Mouse (Mus musculus): ENCODE data around the gene Adcy1.

Adcy1 gene

DNA sequence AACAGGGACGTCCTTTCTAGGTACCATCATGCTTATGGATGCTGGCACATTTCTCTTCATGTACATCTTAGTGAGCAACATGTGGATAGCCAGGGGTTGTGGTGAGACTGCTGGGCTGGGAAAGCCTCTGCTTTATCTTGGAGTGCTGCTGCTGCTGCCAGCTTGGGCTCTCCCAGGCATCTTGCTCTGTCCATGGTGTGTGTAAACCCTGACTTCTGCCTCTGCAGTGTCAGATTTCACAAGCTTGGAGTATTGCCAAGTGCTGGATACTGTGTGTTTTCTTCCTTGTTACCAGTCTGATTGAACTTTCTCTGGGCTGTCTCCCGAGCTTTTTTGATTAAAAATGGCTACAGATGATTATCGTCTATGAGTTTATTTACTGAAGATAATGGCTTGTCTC, 79.4 kb downstream of the Adcy1 start:
- Histone ChIP-seq H3K4me1 (replicated peaks; ENCODE audit: low read depth, low read length) (peaks cover 4% of the 10 kb centered on the region; the same call in 1 of the 2 replicates), H3K36me3 (ENCODE audit: insufficient read depth, low read length) (peaks cover 12% of the 10 kb centered on the region), H3K9me3 (ENCODE audit: low read length) (no peaks in the 10 kb centered on the region), H3K4me3 (replicated peaks; ENCODE audit: low read length) (no peak overlapping the region), H3K27me3 (ENCODE audit: insufficient read depth, low read length) (no peaks in the 10 kb centered on the region)
- TF ChIP-seq NANOG (IDR thresholded peaks at IDR 0.05; ENCODE audit: borderline replicate concordance, low read length) (no peak), CTCF (conservative IDR thresholded peaks at IDR 0.05; ENCODE audit: low read length) (no peak), POU5F1 (IDR thresholded peaks at IDR 0.05; ENCODE audit: borderline replicate concordance, low read length) (no peak)

DNA sequence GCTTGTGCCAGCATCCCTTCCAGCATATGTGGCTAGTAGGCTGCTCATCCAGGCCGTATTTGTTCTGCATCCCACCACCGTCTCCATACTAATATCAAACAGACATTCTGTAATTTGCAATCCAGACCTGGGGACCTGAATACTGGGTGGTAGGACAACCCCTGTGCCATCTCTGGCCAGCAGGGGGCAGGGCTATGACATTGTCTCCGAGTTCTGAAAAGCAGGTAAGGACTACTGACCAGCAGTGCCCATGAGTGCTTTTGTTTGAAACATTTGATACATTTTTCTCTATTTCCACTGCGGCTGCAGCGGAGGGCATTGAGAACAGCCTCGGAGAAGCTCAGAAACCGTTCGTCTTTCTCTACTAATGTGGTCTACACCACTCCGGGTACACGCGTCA, 81.1 kb downstream of the Adcy1 start:
- Histone ChIP-seq H3K9me3 (ENCODE audit: low read length) (no peaks in the 10 kb centered on the region), H3K4me1 (replicated peaks; ENCODE audit: low read depth, low read length) (peaks cover 4% of the 10 kb centered on the region; the same call in 1 of the 2 replicates), H3K27me3 (ENCODE audit: insufficient read depth, low read length) (no peaks in the 10 kb centered on the region), H3K36me3 (ENCODE audit: insufficient read depth, low read length) (0 out of 2 replicates have a peak, but pooled peaks cover 3% of the 10 kb centered on the region), H3K4me3 (replicated peaks; ENCODE audit: low read length) (no peak overlapping the region)
- TF ChIP-seq CTCF (conservative IDR thresholded peaks at IDR 0.05; ENCODE audit: low read length) (peak; percentile 81), POU5F1 (IDR thresholded peaks at IDR 0.05; ENCODE audit: borderline replicate concordance, low read length) (no peak), NANOG (IDR thresholded peaks at IDR 0.05; ENCODE audit: borderline replicate concordance, low read length) (no peak)

DNA sequence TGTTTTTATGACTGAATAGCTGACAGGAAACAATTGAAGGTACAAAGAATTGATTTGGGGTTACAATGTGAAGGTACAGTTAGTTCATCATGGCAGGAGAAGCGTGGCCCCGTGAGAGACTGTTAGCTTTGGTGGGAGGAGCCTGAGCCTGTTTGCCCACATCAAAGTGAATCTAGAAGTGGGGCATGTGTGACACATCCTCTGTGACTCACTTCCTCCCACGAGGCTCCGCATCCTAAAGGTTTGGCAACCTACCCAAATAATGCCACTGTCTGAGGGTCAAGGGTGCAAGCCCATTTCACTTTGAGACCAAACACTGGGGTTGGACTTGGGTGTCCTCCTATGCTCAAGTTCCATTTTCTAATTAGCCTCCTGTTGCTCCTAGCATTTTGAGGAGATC, 81.9 kb downstream of the Adcy1 start:
- 0 out of 2 replicates have a peak, but pooled peaks cover 3% of the 10 kb centered on the region for H3K36me3 ChIP-seq (ENCODE audit: insufficient read depth, low read length)
- H3K27me3 ChIP-seq (ENCODE audit: insufficient read depth, low read length): no peaks in the 10 kb centered on the region
- H3K4me1 ChIP-seq (replicated peaks; ENCODE audit: low read depth, low read length): peaks cover 4% of the 10 kb centered on the region; the same call in 1 of the 2 replicates
- TF ChIP-seq CTCF (conservative IDR thresholded peaks at IDR 0.05; ENCODE audit: low read length): no peak
- TF ChIP-seq NANOG (IDR thresholded peaks at IDR 0.05; ENCODE audit: borderline replicate concordance, low read length): no peak
- TF ChIP-seq POU5F1 (IDR thresholded peaks at IDR 0.05; ENCODE audit: borderline replicate concordance, low read length): no peak
- no peak overlapping the region for H3K4me3 ChIP-seq (replicated peaks; ENCODE audit: low read length)
- no peaks in the 10 kb centered on the region for H3K9me3 ChIP-seq (ENCODE audit: low read length)

DNA sequence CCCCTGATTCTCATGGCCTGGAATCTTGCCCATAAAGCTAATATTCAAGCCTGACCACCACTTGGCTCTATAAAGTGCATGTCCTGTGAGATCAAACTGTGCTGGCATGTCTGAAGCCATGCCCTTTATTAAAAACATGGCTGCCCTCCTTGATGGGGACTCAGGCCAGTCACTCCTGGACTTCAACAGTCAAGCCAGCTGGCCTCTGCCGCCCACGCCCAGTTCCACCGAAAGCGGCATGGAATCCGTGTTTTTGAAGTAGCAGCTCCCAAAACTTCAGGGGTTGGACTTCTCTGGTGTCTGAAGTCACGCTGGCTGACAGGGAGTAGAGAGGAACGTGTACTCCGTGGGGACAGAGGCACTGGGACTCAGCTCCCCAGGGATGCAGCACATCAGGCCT, 84.2 kb downstream of the Adcy1 start:
- Histone ChIP-seq H3K4me3 (replicated peaks; ENCODE audit: low read length) (no peak overlapping the region), H3K9me3 (ENCODE audit: low read length) (no peaks in the 10 kb centered on the region), H3K4me1 (replicated peaks; ENCODE audit: low read depth, low read length) (0 out of 2 replicates have a peak, but pooled peaks cover 4% of the 10 kb centered on the region), H3K36me3 (ENCODE audit: insufficient read depth, low read length) (peaks cover 11% of the 10 kb centered on the region), H3K27me3 (ENCODE audit: insufficient read depth, low read length) (no peaks in the 10 kb centered on the region)
- TF ChIP-seq CTCF (conservative IDR thresholded peaks at IDR 0.05; ENCODE audit: low read length): no peak
- no peak for TF ChIP-seq POU5F1 (IDR thresholded peaks at IDR 0.05; ENCODE audit: borderline replicate concordance, low read length)
- TF ChIP-seq NANOG (IDR thresholded peaks at IDR 0.05; ENCODE audit: borderline replicate concordance, low read length): no peak

DNA sequence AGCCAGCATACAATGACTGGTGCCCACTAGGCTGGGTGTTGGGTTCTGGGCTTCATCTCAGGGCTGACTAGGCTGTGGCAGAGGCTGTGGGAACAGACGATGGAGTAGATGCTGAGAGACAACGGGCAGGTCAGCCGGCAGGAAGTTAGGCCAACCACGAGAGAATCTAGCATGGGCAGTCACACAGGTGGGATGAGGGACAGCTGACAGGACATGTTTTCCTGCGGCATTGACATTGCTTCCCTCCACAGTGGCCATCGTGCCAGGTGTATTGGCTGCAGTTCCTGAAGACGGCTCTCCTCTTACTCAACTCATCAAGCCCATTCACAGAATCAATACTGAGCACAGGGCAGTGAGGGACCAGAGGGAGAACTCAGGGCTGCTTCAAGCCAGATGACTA, 84.7 kb downstream of the Adcy1 start:
- H3K27me3 ChIP-seq (ENCODE audit: insufficient read depth, low read length): no peaks in the 10 kb centered on the region
- TF ChIP-seq NANOG (IDR thresholded peaks at IDR 0.05; ENCODE audit: borderline replicate concordance, low read length): no peak
- no peak for TF ChIP-seq CTCF (conservative IDR thresholded peaks at IDR 0.05; ENCODE audit: low read length)
- no peak for TF ChIP-seq POU5F1 (IDR thresholded peaks at IDR 0.05; ENCODE audit: borderline replicate concordance, low read length)
- peaks cover 11% of the 10 kb centered on the region for H3K36me3 ChIP-seq (ENCODE audit: insufficient read depth, low read length)

DNA sequence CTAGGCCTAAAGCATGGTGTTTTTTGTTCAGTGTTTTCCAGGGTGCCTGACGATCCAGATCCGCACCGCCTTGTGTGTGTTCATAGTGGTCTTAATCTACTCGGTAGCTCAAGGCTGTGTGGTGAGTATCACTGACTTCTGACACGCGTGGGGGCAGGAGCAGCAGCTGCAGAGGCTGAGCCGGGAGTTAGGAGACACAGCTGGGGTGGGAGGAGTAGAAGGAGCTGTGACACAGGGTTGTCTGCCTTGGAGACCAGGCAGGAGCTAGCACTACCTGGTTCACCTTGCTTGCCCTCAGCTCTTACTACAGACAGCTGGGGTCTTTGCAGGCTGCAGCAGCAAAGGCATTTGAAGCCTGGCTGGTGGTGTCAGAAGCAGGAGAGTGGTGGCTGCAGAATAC, 86.2 kb downstream of the Adcy1 start:
- Histone ChIP-seq H3K36me3 (ENCODE audit: insufficient read depth, low read length) (peaks cover 11% of the 10 kb centered on the region), H3K27me3 (ENCODE audit: insufficient read depth, low read length) (no peaks in the 10 kb centered on the region), H3K4me1 (replicated peaks; ENCODE audit: low read depth, low read length) (0 out of 2 replicates have a peak, but pooled peaks cover 3% of the 10 kb centered on the region), H3K4me3 (replicated peaks; ENCODE audit: low read length) (no peak overlapping the region), H3K9me3 (ENCODE audit: low read length) (no peaks in the 10 kb centered on the region)
- no peak for TF ChIP-seq NANOG (IDR thresholded peaks at IDR 0.05; ENCODE audit: borderline replicate concordance, low read length)
- no peak for TF ChIP-seq CTCF (conservative IDR thresholded peaks at IDR 0.05; ENCODE audit: low read length)
- no peak for TF ChIP-seq POU5F1 (IDR thresholded peaks at IDR 0.05; ENCODE audit: borderline replicate concordance, low read length)

More for the DNA sequence above, 84.7 kb downstream of the Adcy1 start:
- H3K9me3 ChIP-seq (ENCODE audit: low read length): no peaks in the 10 kb centered on the region
- 0 out of 2 replicates have a peak, but pooled peaks cover 4% of the 10 kb centered on the region for H3K4me1 ChIP-seq (replicated peaks; ENCODE audit: low read depth, low read length)
- H3K4me3 ChIP-seq (replicated peaks; ENCODE audit: low read length): no peak overlapping the region

DNA sequence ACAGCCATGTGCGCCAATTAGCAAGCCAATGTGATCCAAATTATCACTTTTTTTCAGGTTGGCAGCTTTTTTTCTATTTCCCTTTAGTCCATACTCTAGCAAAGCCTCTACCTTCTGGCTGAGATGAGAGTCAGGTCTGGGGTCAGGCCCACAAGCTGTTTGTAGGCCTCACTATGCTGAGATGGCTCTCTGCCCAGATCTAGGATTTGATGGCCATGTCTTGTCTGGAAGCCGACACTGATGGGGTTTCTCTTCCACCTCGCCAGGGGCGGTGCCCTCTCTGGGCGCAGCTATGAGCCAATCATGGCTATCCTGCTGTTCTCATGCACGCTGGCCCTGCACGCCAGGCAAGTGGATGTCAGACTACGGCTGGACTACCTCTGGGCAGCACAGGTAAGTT, 87.2 kb downstream of the Adcy1 start:
- no peaks in the 10 kb centered on the region for H3K9me3 ChIP-seq (ENCODE audit: low read length)
- H3K4me3 ChIP-seq (replicated peaks; ENCODE audit: low read length): no peak overlapping the region
- no peaks in the 10 kb centered on the region for H3K4me1 ChIP-seq (replicated peaks; ENCODE audit: low read depth, low read length)
- no peaks in the 10 kb centered on the region for H3K27me3 ChIP-seq (ENCODE audit: insufficient read depth, low read length)
- H3K36me3 ChIP-seq (ENCODE audit: insufficient read depth, low read length): peaks cover 11% of the 10 kb centered on the region
- TF ChIP-seq POU5F1 (IDR thresholded peaks at IDR 0.05; ENCODE audit: borderline replicate concordance, low read length) (no peak), CTCF (conservative IDR thresholded peaks at IDR 0.05; ENCODE audit: low read length) (no peak), NANOG (IDR thresholded peaks at IDR 0.05; ENCODE audit: borderline replicate concordance, low read length) (no peak)

DNA sequence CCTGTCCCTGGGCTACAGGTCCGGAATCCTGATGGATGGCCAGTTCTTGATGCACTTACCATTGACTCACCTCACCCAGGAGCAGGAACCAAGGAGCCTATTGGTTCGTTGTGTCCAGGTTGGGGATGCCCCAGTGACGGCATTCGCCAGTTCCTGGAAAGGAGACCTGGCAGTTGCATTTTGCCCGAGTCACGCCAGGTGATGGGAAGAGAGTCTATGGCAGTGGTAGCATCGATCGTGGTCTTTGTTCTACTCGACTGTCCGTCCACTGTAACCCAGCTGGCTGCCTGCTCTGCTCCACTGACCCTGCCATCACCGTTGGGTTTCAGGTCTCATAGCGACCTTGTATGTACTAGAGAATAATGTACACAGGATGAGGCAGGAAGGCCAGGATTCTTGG, 89.1 kb downstream of the Adcy1 start:
- Histone ChIP-seq H3K9me3 (ENCODE audit: low read length) (no peaks in the 10 kb centered on the region), H3K4me1 (replicated peaks; ENCODE audit: low read depth, low read length) (no peaks in the 10 kb centered on the region), H3K27me3 (ENCODE audit: insufficient read depth, low read length) (no peaks in the 10 kb centered on the region), H3K36me3 (ENCODE audit: insufficient read depth, low read length) (peaks cover 8% of the 10 kb centered on the region), H3K4me3 (replicated peaks; ENCODE audit: low read length) (no peak overlapping the region)
- TF ChIP-seq CTCF (conservative IDR thresholded peaks at IDR 0.05; ENCODE audit: low read length) (no peak), NANOG (IDR thresholded peaks at IDR 0.05; ENCODE audit: borderline replicate concordance, low read length) (no peak), POU5F1 (IDR thresholded peaks at IDR 0.05; ENCODE audit: borderline replicate concordance, low read length) (no peak)

DNA sequence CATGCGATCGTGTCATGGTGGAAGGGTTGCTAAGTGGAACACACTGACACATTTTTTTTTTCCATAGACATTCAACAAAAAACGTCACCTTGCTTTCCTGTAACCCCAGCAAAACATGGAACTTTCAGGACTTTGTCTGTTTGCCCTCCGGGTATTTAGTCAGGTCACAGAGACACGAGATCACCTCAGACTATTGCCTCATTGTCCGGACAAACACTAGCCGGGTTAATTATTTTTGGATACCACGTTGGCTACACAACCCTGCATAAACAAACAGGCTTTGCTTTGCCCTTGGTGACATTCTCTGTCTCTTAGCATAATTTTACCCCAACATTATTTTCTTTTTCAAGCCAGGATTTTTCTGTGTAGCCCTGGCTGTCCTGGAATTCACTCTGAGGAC, 89.8 kb downstream of the Adcy1 start:
- H3K27me3 ChIP-seq (ENCODE audit: insufficient read depth, low read length): no peaks in the 10 kb centered on the region
- no peak overlapping the region for H3K4me3 ChIP-seq (replicated peaks; ENCODE audit: low read length)
- no peaks in the 10 kb centered on the region for H3K4me1 ChIP-seq (replicated peaks; ENCODE audit: low read depth, low read length)
- H3K9me3 ChIP-seq (ENCODE audit: low read length): no peaks in the 10 kb centered on the region
- TF ChIP-seq CTCF (conservative IDR thresholded peaks at IDR 0.05; ENCODE audit: low read length): no peak
- no peak for TF ChIP-seq NANOG (IDR thresholded peaks at IDR 0.05; ENCODE audit: borderline replicate concordance, low read length)
- TF ChIP-seq POU5F1 (IDR thresholded peaks at IDR 0.05; ENCODE audit: borderline replicate concordance, low read length): no peak
- peaks cover 8% of the 10 kb centered on the region for H3K36me3 ChIP-seq (ENCODE audit: insufficient read depth, low read length)

Data from E14TG2a.4 (cell line).